Mouse (Mus musculus) ES-Bruce4 (cell line): ENCODE measurements around the gene Abhd12. TPM values are rescaled to one million over a fixed set of nuclear protein-coding genes. Genes with fewer than 3 reads are reported as not detected.

ENCODE experiments used
- H3K27ac ChIP-seq: 2 replicates; pipeline ENCODE4 v1.5.1; 2012; ENCODE audit warnings: low read length, inconsistent platforms; ENCODE audit not compliant: insufficient read depth
- H3K27me3 ChIP-seq: 2 replicates; pipeline ENCODE4 v1.6.1; 2012; ENCODE audit warnings: mild to moderate bottlenecking, low read length, inconsistent platforms; ENCODE audit not compliant: control insufficient read depth, poor library complexity, insufficient read depth, severe bottlenecking
- H3K36me3 ChIP-seq: 2 replicates; pipeline ENCODE4 v1.6.1; 2012; ENCODE audit warnings: inconsistent platforms, mild to moderate bottlenecking, low read length, moderate library complexity; ENCODE audit not compliant: control insufficient read depth, poor library complexity, insufficient read depth, severe bottlenecking
- H3K4me1 ChIP-seq: one replicate; pipeline ENCODE4 v1.8.1; 2011; ENCODE audit warnings: low read length; ENCODE audit not compliant: control insufficient read depth, insufficient read depth
- H3K4me3 ChIP-seq: 2 replicates; pipeline ENCODE4 v1.5.1; 2011; ENCODE audit warnings: low read depth, mild to moderate bottlenecking, low read length
- H3K9ac ChIP-seq: 2 replicates; pipeline ENCODE4 v1.6.1; 2012; ENCODE audit warnings: low read depth, mild to moderate bottlenecking, inconsistent platforms; ENCODE audit not compliant: poor library complexity, severe bottlenecking
- H3K9me3 ChIP-seq: replicated peaks from 2 replicates; pipeline ENCODE4 v1.6.1; 2012; ENCODE audit warnings: mild to moderate bottlenecking, low read length, inconsistent platforms; ENCODE audit not compliant: control insufficient read depth, poor library complexity, insufficient read depth, severe bottlenecking
- CTCF ChIP-seq: IDR thresholded peaks from one replicate; pipeline ENCODE4 v1.8.1; 2011; ENCODE audit warnings: low read depth, low read length
- EP300 ChIP-seq: IDR thresholded peaks from 2 replicates; pipeline ENCODE4 v1.6.1; 2011; ENCODE audit warnings: low read depth, low read length; ENCODE audit not compliant: insufficient read depth
- POLR2A ChIP-seq: IDR thresholded peaks from one replicate; pipeline ENCODE4 v1.8.1; 2011; ENCODE audit warnings: low read length; ENCODE audit not compliant: insufficient read depth
- polyA plus RNA-seq: library from polyadenylated mRNA; stranded (reverse); fragments of >200 nt; gene quantifications from 2 replicates; pipeline ENCODE4 v1.2.4, GENCODE M21; 2011; ENCODE audit warnings: low read depth; ENCODE audit not compliant: missing spikeins, insufficient read depth, insufficient read length

Abhd12 gene
- polyA plus RNA-seq, 1 experiment, result 31.3 TPM

DNA sequence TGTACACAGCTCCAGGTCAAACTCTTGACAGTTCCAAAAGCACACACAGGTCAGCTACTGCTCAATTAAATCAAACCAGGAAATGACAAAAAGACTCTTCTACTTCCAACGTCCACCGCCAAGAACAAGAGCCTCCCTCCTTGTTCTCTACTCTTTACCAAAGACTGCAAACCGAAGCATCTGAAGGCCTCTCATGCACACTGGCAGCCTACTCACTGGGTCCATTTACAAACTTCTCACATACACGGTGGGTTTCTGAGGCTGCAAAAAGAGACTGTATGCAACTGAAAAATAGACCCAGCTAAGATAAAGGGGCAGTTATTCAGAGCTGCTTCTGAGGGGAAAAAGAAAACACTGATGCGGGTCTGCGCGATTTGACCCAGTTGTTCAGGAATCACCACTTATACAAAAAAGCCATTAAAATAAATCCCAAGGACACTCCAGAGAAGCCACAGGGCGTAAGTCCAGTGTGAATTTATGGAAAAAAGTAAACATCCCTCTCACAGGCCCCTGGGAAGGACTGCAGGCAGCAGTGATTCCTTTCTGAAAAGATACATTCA, 57.0 kb downstream of the Abhd12 start:
- Histone ChIP-seq H3K4me3 (no peak overlapping the region), H3K9me3 (no peaks in the 10 kb centered on the region), H3K27me3 (no peaks in the 10 kb centered on the region), H3K36me3 (no peaks in the 10 kb centered on the region), H3K4me1 (no peaks in the 10 kb centered on the region), H3K27ac (no peak overlapping the region), H3K9ac (no peak overlapping the region)
- TF ChIP-seq CTCF, result no peak
- TF ChIP-seq EP300, result no peak
- no peak for TF ChIP-seq POLR2A

DNA sequence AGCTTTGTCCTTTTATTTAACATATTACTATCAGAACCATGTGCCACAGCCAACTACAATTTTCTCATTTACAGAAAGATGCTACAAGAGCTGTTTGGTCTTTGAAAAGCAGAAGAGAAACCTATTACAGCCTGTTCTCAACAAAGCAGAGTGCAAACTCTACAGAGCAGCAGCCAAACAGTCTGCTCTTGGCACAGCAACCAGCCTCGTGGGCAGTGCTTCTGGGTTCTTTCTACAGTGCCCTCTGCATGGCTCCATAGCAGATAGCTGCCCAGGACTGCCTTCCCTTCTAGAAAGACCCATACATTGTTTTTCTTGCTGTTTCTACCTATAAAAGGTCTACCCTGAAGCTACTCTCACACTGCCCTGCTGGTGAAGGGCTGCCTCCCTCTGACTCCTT, 59.7 kb downstream of the Abhd12 start:
- no peaks in the 10 kb centered on the region for H3K27me3 ChIP-seq
- no peak overlapping the region for H3K27ac ChIP-seq
- H3K4me1 ChIP-seq, result no peaks in the 10 kb centered on the region
- H3K36me3 ChIP-seq, result no peaks in the 10 kb centered on the region
- H3K9me3 ChIP-seq, result no peaks in the 10 kb centered on the region
- TF ChIP-seq CTCF, result no peak
- no peak for TF ChIP-seq EP300
- no peak for TF ChIP-seq POLR2A
- no peak overlapping the region for H3K9ac ChIP-seq
- H3K4me3 ChIP-seq, result no peak overlapping the region

DNA sequence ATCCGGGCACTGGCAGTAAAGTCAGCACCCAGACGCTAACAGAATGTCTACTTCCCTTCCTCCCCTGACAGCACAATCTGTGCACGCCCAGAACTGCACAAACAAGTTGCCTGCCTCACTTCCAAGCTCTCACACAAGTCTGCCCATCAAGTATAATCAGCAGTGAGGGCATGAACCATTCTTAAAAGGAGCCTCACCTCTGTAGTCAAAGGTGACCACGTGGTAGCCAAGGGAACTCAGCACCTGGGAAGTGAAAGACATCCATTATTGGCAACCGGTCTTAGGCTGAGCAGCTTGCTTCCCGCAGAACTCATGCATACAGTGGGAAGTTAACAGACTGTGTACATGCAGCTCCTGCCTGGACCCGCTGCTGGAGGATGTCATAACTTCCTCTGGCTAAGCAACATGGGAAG, 62.5 kb downstream of the Abhd12 start:
- TF ChIP-seq CTCF (no peak), EP300 (no peak), POLR2A (no peak)
- no peaks in the 10 kb centered on the region for H3K27me3 ChIP-seq
- H3K9ac ChIP-seq, result no peak overlapping the region
- peaks cover 8% of the 10 kb centered on the region for H3K4me1 ChIP-seq
- H3K36me3 ChIP-seq, result no peaks in the 10 kb centered on the region
- H3K4me3 ChIP-seq, result no peak overlapping the region
- no peaks in the 10 kb centered on the region for H3K9me3 ChIP-seq
- no peak overlapping the region for H3K27ac ChIP-seq

DNA sequence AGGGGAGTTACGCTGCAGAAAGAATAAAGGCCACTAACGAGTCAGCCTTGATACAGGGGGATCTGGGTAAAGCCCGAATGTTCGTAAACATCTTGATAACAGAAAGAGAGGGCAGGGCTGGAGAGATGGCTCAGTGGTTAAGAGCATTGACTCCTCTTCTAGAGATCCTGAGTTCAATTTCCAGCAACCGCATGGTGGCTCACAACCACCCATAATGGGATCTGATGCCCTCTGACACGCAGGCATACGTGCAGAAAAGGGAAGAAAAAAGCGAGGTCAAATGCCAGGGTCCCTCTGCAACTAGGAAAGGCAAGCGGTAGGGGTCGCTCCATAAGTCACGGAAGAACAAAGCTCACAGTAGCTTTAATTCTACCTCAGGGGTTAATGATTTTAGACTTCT, 63.4 kb downstream of the Abhd12 start:
- Histone ChIP-seq H3K9me3 (no peaks in the 10 kb centered on the region), H3K27me3 (no peaks in the 10 kb centered on the region), H3K36me3 (no peaks in the 10 kb centered on the region), H3K4me1 (peaks cover 13% of the 10 kb centered on the region), H3K4me3 (no peak overlapping the region), H3K9ac (no peak overlapping the region), H3K27ac (no peak overlapping the region)
- TF ChIP-seq POLR2A (no peak), EP300 (no peak), CTCF (peak; percentile 0)

DNA sequence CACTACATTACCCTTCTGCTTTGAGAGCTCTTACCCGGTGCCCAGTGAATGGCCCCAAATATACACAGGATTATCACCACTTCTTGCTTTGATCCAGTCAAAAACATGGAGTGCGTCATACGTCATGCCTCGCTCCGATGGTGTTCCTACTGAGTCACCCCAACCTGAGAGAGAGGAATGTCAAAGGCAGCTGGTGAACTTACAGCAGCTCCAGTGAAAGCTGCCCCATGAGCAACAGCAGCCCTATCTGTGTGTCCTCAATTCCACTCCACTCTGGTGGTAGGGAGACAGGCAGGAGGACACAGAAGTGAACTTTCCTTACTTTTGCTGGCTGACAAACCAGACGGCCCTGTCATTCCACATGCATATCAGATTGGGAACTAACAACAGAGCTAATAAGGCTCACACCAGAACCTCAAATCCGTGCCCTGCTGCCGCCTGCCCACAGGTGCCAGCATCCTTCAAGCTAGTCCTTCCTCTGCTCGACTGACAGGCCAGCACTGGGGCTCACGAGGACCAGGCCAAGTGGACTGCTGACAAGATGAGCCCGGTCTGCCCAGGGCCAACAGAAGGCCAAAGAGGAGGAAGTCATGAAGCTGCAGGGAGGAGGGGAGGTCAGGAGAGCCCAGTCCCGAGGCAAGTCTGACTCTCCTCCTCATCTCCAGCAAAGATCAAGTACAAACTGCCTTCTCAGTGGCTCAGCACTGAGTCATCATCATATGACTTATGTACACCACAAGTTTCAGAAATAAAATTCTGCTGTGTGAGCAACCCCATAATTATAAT, 64.7 kb downstream of the Abhd12 start:
- no peak overlapping the region for H3K27ac ChIP-seq
- H3K27me3 ChIP-seq, result no peaks in the 10 kb centered on the region
- H3K4me3 ChIP-seq, result no peak overlapping the region
- H3K36me3 ChIP-seq, result no peaks in the 10 kb centered on the region
- peaks cover 13% of the 10 kb centered on the region for H3K4me1 ChIP-seq
- no peak for TF ChIP-seq CTCF
- no peak for TF ChIP-seq EP300
- no peak for TF ChIP-seq POLR2A
- no peaks in the 10 kb centered on the region for H3K9me3 ChIP-seq
- no peak overlapping the region for H3K9ac ChIP-seq

DNA sequence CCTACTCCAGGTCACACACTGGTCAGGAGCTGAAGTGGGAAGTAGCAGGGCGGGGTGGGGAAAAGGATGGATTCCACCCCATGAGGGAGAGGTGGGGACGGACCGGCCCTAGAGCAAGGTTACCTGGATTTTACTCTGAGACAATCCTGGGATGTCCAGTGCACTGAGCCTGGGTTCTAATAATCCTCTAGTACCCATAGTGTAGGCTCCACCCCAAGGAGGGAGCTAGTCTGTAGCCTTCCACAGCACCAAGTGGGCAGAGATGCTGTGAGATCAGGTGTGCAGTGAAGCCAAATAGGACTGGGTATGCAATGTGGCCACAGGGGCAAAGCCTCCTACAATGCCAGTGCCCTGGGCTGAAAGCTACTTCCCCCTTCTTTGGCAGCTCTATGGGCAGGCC, 66.8 kb downstream of the Abhd12 start:
- no peaks in the 10 kb centered on the region for H3K9me3 ChIP-seq
- no peaks in the 10 kb centered on the region for H3K27me3 ChIP-seq
- peaks cover 13% of the 10 kb centered on the region for H3K4me1 ChIP-seq
- H3K4me3 ChIP-seq, result no peak overlapping the region
- H3K36me3 ChIP-seq, result no peaks in the 10 kb centered on the region
- TF ChIP-seq CTCF (no peak), EP300 (no peak), POLR2A (no peak)
- no peak overlapping the region for H3K9ac ChIP-seq
- no peak overlapping the region for H3K27ac ChIP-seq
